Mouse (Mus musculus): Measurements from ENCODE around the gene Fam120a. TPM values are rescaled to one million over a fixed set of nuclear protein-coding genes. Genes with fewer than 3 reads are reported as not detected.

Gene Fam120a
- total and polyA plus RNA-seq, 3 experiments, result 66.2 to 119 (median 82.7) TPM

DNA sequence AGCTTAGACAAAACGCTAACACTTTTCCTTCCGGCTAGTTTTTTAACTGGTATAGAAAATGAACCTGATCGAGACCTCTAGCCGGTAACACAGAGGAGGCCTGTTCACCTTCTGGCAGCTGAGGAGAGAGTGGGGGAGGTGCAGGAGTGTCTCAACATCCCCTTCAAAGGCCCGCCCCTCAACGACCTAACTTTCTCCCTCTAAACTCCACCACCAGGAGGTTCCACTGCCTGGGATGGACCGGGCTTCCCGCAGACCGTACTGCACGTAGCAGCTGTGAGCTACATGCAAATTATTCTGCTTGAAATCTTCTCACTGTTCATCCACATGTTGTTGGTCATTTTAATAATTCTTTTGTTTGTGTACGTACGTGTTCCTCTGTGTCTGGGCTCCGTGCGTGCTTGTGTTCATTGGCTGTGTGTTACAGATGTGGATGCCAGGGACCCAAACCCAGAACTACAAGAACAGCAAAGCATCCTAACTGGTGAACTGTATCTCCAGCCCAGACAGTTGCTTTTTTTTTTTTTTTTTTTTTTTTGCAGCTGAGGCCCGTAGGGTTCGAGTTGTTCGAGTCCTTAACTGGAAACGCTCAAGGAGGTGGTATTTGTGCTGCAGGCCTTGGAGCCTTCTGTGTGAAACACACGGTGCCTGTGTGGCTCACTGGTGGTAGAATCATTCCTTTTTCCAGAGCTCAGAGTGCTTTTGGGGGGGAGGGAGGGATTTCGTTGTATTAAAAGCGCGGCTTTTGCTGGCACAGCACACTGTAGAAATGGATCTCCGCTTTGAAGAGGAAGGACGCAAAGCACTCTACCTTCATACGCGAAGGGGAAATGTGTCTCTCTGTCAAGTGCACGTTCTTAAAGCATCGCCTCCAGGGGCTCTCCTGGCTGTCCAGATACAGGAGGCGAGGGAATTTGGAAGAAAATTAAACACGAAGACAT, 47.8 kb upstream of the Fam120a start:
- no peaks in the 10 kb centered on the region for H3K9me3 ChIP-seq (replicated peaks; ENCODE audit: insufficient read depth, low read length)

GRCm38 (mm10) chr13:49013206-49013794, 45.5 kb upstream of the Fam120a start:
- no peak overlapping the region for H3K27ac ChIP-seq (ENCODE audit: control insufficient read depth, low read depth, low read length)
- DNase-seq (ENCODE audit: low read depth, low spot score), result no peak

More for the DNA sequence above, 47.8 kb upstream of the Fam120a start:
- no peaks in the 10 kb centered on the region for H3K36me3 ChIP-seq (ENCODE audit: control insufficient read depth in 1 of 2, insufficient read depth in 2 of 2, low read length in 2 of 2)
- no peaks in the 10 kb centered on the region for H3K79me2 ChIP-seq (ENCODE audit: control insufficient read depth, insufficient read depth, low read length, poor library complexity)
- no peaks in the 10 kb centered on the region; a peak in 1 of 4 replicates for H3K27me3 ChIP-seq (ENCODE audit: control insufficient read depth in 1 of 2, insufficient read depth in 2 of 2, low read length in 2 of 2)
- TF ChIP-seq TCF12 (IDR thresholded peaks at IDR 0.05; ENCODE audit: low read depth, low read length), result no peak
- H3K9ac ChIP-seq (ENCODE audit: control insufficient read depth, low read depth, low read length, poor library complexity, severe bottlenecking), result no peak overlapping the region
- no peak overlapping the region for H3K27ac ChIP-seq (ENCODE audit: control insufficient read depth, low read depth, low read length)
- no peak overlapping the region for H3K4me3 ChIP-seq (ENCODE audit: control insufficient read depth in 1 of 2, insufficient read depth in 1 of 2, low read depth in 2 of 2, low read length in 2 of 2)
- H3K4me1 ChIP-seq (ENCODE audit: control insufficient read depth in 1 of 2, insufficient read depth in 2 of 2, low read length in 2 of 2), result peaks cover 0 to 2% of the 10 kb centered on the region in 2 experiments; a peak in 1 of 4 replicates
- no peak for DNase-seq (ENCODE audit: low read depth, low spot score)

GRCm38 (mm10) chr13:49001691-49002090, 33.9 kb upstream of the Fam120a start:
- no peak overlapping the region for H3K4me3 ChIP-seq (ENCODE audit: control insufficient read depth in 1 of 2, insufficient read depth in 1 of 2, low read depth in 2 of 2, low read length in 2 of 2)
- H3K27ac ChIP-seq (ENCODE audit: control insufficient read depth, low read depth, low read length), result no peak overlapping the region
- no peaks in the 10 kb centered on the region for H3K4me1 ChIP-seq (ENCODE audit: control insufficient read depth in 1 of 2, insufficient read depth in 2 of 2, low read length in 2 of 2)
- H3K79me2 ChIP-seq (ENCODE audit: control insufficient read depth, insufficient read depth, low read length, poor library complexity), result no peaks in the 10 kb centered on the region
- H3K36me3 ChIP-seq (ENCODE audit: control insufficient read depth in 1 of 2, insufficient read depth in 2 of 2, low read length in 2 of 2), result no peaks in the 10 kb centered on the region
- DNase-seq (ENCODE audit: low read depth, low spot score), result no peak
- H3K9ac ChIP-seq (ENCODE audit: control insufficient read depth, low read depth, low read length, poor library complexity, severe bottlenecking), result no peak overlapping the region
- TF ChIP-seq ETS1 (IDR thresholded peaks at IDR 0.05; ENCODE audit: low read depth, low read length), result no peak
- no peak for TF ChIP-seq ZMIZ1 (IDR thresholded peaks at IDR 0.05; ENCODE audit: low read depth, low read length)
- TF ChIP-seq NELFE (IDR thresholded peaks at IDR 0.05; ENCODE audit: low read depth, low read length), result no peak
- no peak for TF ChIP-seq ZKSCAN1 (IDR thresholded peaks at IDR 0.05; ENCODE audit: low read depth, low read length)
- TF ChIP-seq MYB (IDR thresholded peaks at IDR 0.05; ENCODE audit: low read depth, low read length), result no peak
- TF ChIP-seq BHLHE40 (IDR thresholded peaks at IDR 0.05; ENCODE audit: borderline replicate concordance, low read depth, low read length), result no peak
- no peak for TF ChIP-seq MAX (IDR thresholded peaks at IDR 0.05; ENCODE audit: low read length)
- no peaks in the 10 kb centered on the region for H3K27me3 ChIP-seq (ENCODE audit: control insufficient read depth in 1 of 2, insufficient read depth in 2 of 2, low read length in 2 of 2)
- H3K9me3 ChIP-seq (replicated peaks; ENCODE audit: insufficient read depth, low read length), result no peaks in the 10 kb centered on the region

More at GRCm38 (mm10) chr13:49013206-49013794, 45.5 kb upstream of the Fam120a start:
- no peaks in the 10 kb centered on the region; a peak in 1 of 4 replicates for H3K27me3 ChIP-seq (ENCODE audit: control insufficient read depth in 1 of 2, insufficient read depth in 2 of 2, low read length in 2 of 2)
- H3K36me3 ChIP-seq (ENCODE audit: control insufficient read depth in 1 of 2, insufficient read depth in 2 of 2, low read length in 2 of 2), result no peaks in the 10 kb centered on the region
- no peak overlapping the region for H3K9ac ChIP-seq (ENCODE audit: control insufficient read depth, low read depth, low read length, poor library complexity, severe bottlenecking)
- H3K79me2 ChIP-seq (ENCODE audit: control insufficient read depth, insufficient read depth, low read length, poor library complexity), result no peaks in the 10 kb centered on the region
- no peaks in the 10 kb centered on the region for H3K4me1 ChIP-seq (ENCODE audit: control insufficient read depth in 1 of 2, insufficient read depth in 2 of 2, low read length in 2 of 2)
- no peak for TF ChIP-seq HCFC1 (IDR thresholded peaks at IDR 0.05; ENCODE audit: low read depth, low read length)
- no peaks in the 10 kb centered on the region for H3K9me3 ChIP-seq (replicated peaks; ENCODE audit: insufficient read depth, low read length)
- H3K4me3 ChIP-seq (ENCODE audit: control insufficient read depth in 1 of 2, insufficient read depth in 1 of 2, low read depth in 2 of 2, low read length in 2 of 2), result no peak overlapping the region

All from MEL (cell line).